ENCODE assay signal across 8 mouse cellular contexts in the genomic region with DNA sequence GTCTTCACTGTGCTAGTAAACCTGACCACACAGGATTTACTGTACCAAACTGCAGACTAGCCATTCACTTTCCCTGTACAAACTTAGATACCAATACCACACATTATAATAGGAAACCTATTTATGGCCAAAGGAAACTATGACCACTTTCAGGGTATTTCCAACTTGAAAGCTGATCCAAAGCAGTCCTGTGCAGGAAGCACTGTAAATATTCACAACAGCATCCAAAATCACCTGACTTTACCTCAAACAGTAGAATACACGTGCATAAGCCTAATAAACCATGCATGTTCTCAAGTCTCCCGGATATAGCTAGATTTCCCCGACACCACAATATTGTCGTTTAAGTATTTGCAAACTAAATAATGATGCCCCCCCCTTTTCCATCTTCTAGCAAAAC. TPM values are rescaled to one million over a fixed set of nuclear protein-coding genes. Genes with fewer than 3 reads are reported as not detected.
DNase-seq lines count a peak whose midpoint lies in the region; ATAC-seq and TF ChIP-seq lines count a peak whose summit lies in the region.

No protein-coding gene starts in this region.

- peaks cover 3% of the 10 kb centered on the region for H3K4me1 ChIP-seq in cortical plate, adult 2 months (ENCODE audit: control insufficient read depth, insufficient read depth, low read length)
- peaks cover 11% of the 10 kb centered on the region; the same call in 1 of the 2 replicates for H3K4me1 ChIP-seq in intestine, embryonic 15.5 days (replicated peaks)
- H3K4me1 ChIP-seq in neural tube, embryonic 13.5 days (replicated peaks), result peaks cover 33% of the 10 kb centered on the region

- TF ChIP-seq POLR2A in cortical plate, adult 2 months (IDR thresholded peaks at IDR 0.05; ENCODE audit: extremely low read depth, insufficient read depth, low read length), result no peak

- no peak for TF ChIP-seq CTCF in left cerebral cortex, adult 2 months (IDR thresholded peaks at IDR 0.05)
- no peak for TF ChIP-seq CTCF in cortical plate, adult 2 months (IDR thresholded peaks at IDR 0.05; ENCODE audit: extremely low read depth, insufficient read depth, low read length)

- peak overlapping the region; percentile 91 for H3K4me3 ChIP-seq in left cerebral cortex, adult 2 months
- peak overlapping the region; percentile 88 for H3K4me3 ChIP-seq in cortical plate, adult 2 months (ENCODE audit: insufficient read depth, low read length)
- peak overlapping the region; percentile 81 for H3K4me3 ChIP-seq in intestine, embryonic 15.5 days (replicated peaks)
- peak overlapping the region; percentile 91 for H3K4me3 ChIP-seq in neural tube, embryonic 13.5 days

- peak overlapping the region; percentile 56 for H3K4me2 ChIP-seq in intestine, embryonic 15.5 days (replicated peaks)
- H3K4me2 ChIP-seq in neural tube, embryonic 13.5 days, result peak overlapping the region; percentile 84

- H3K9me3 ChIP-seq in intestine, embryonic 15.5 days, result no peaks in the 10 kb centered on the region
- H3K9me3 ChIP-seq in neural tube, embryonic 13.5 days, result no peaks in the 10 kb centered on the region

- intact Hi-C loops in left cerebral cortex, adult 2 months (cut with DNase I), result loop anchor here (10.0 kb wide), 1 partner anchor 1061 kb away; no protein-coding TSS in a partner anchor

- no peaks in the 10 kb centered on the region for H3K27me3 ChIP-seq in intestine, embryonic 15.5 days (replicated peaks)
- no peaks in the 10 kb centered on the region for H3K27me3 ChIP-seq in neural tube, embryonic 13.5 days

- peaks cover 14% of the 10 kb centered on the region for H3K36me3 ChIP-seq in intestine, embryonic 15.5 days
- peaks cover 31% of the 10 kb centered on the region for H3K36me3 ChIP-seq in neural tube, embryonic 13.5 days

- H3K9ac ChIP-seq in intestine, embryonic 15.5 days, result peak overlapping the region; percentile 90
- peak overlapping the region; percentile 96 for H3K9ac ChIP-seq in neural tube, embryonic 13.5 days

- no peak for ATAC-seq in intestine, embryonic 15.5 days
- ATAC-seq in neural tube, embryonic 13.5 days (ENCODE audit: low read depth), result no peak

- WGBS in intestine, embryonic 15.5 days, result 1% methylated on average over 4 of the region's 4 CpGs
- 0% methylated on average over 4 of the region's 4 CpGs for WGBS in neural tube, embryonic 13.5 days

- DNase-seq in left cerebral cortex, adult 2 months (ENCODE audit: extremely low spot score in 1 of 2, low spot score in 2 of 2), result no peak
- DNase-seq in left cerebral cortex, adult 9 months (ENCODE audit: low spot score in 2 of 2), result no peak
- DNase-seq in cerebellum, postnatal 10 days, result no peak
- DNase-seq in kidney, postnatal 10 days, result no peak
- DNase-seq in ovary, adult 18-20 months (ENCODE audit: low spot score), result no peak

- H3K27ac ChIP-seq in left cerebral cortex, adult 2 months, result no peak overlapping the region
- H3K27ac ChIP-seq in cortical plate, adult 2 months (ENCODE audit: insufficient read depth, low read length), result no peak overlapping the region
- peak overlapping the region; percentile 67; the same call in 1 of the 2 replicates for H3K27ac ChIP-seq in intestine, embryonic 15.5 days
- H3K27ac ChIP-seq in neural tube, embryonic 13.5 days (replicated peaks), result no peak overlapping the region

RNA-seq across cellular contexts. Expression of gene Rps12, which starts 1.0 kb away (rescaled TPM):
- 100 to 1,000 TPM; 169 to 225 TPM for total RNA-seq in left cerebral cortex, adult 2 months (2021)
- polyA plus RNA-seq in cortical plate, adult 2 months (2012; rRNA removed), result 1,194 and 1,252 TPM in 2 replicates
- 195 and 208 TPM in 2 replicates for polyA plus RNA-seq in intestine, embryonic 15.5 days (2015; fragmentation: Nextera tagmentation; extraction: Ambion mirVana)
- 111 and 141 TPM in 2 replicates for polyA plus RNA-seq in neural tube, embryonic 13.5 days (2015; fragmentation: Nextera tagmentation; extraction: Ambion mirVana)

RNA-seq across cellular contexts. Expression of gene Slc18b1, which starts 10.7 kb away (rescaled TPM):
- 10 to 100 TPM; 26.9 to 31.0 TPM for total RNA-seq in left cerebral cortex, adult 2 months (2021)
- polyA plus RNA-seq in cortical plate, adult 2 months (2012; rRNA removed), result 19.3 and 21.4 TPM in 2 replicates
- polyA plus RNA-seq in intestine, embryonic 15.5 days (2015; fragmentation: Nextera tagmentation; extraction: Ambion mirVana), result 15.8 and 17.0 TPM in 2 replicates
- polyA plus RNA-seq in neural tube, embryonic 13.5 days (2015; fragmentation: Nextera tagmentation; extraction: Ambion mirVana), result 19.4 and 21.2 TPM in 2 replicates
